Mouse (Mus musculus) testis, adult 2 months (tissue): ENCODE measurements at regions not wholly inside any gene's neighbourhood (a gene's known extent, or its start where the extent isn't known, plus 50 kb on each side); places are given as distances from the start of the nearest gene placed in this dataset.
A peak's percentile ranks its signal among the peaks of the same experiment; 100 is the strongest.

ENCODE experiments used
- H3K27ac ChIP-seq: fragments of 200-500 bp; 2 replicates; pipeline ENCODE4 v1.5.1; 2012; ENCODE audit warnings: low read depth, low read length; ENCODE audit not compliant: control insufficient read depth, insufficient read depth
- H3K27me3 ChIP-seq: fragments of 200-500 bp; 2 replicates; pipeline ENCODE4 v1.6.1; 2012; ENCODE audit warnings: mild to moderate bottlenecking, low read length, moderate library complexity; ENCODE audit not compliant: control insufficient read depth, insufficient read depth
- H3K36me3 ChIP-seq: fragments of 200-500 bp; 2 replicates; pipeline ENCODE4 v1.6.1; 2012; ENCODE audit warnings: mild to moderate bottlenecking, low read length; ENCODE audit not compliant: control insufficient read depth, insufficient read depth
- H3K4me1 ChIP-seq: fragments of 200-500 bp; 2 replicates; pipeline ENCODE4 v1.6.1; 2012; ENCODE audit warnings: low read length; ENCODE audit not compliant: control insufficient read depth, insufficient read depth
- H3K4me3 ChIP-seq: fragments of 200-500 bp; 2 replicates; pipeline ENCODE4 v1.5.1; 2012; ENCODE audit warnings: low read depth, mild to moderate bottlenecking, low read length, moderate library complexity, mixed read lengths; ENCODE audit not compliant: control insufficient read depth
- CTCF ChIP-seq: fragments of 200-500 bp; IDR thresholded peaks from 2 replicates; pipeline ENCODE4 v1.5.1; 2012; ENCODE audit warnings: low read depth, mild to moderate bottlenecking, inconsistent platforms, low read length, moderate library complexity; ENCODE audit not compliant: control insufficient read depth, insufficient read depth, insufficient replicate concordance
- POLR2A ChIP-seq: fragments of 200-500 bp; IDR thresholded peaks from 2 replicates; pipeline ENCODE4 v1.6.1; 2012; ENCODE audit warnings: low read depth, mild to moderate bottlenecking, inconsistent platforms, low read length, moderate library complexity; ENCODE audit not compliant: control insufficient read depth

- Histone ChIP-seq H3K27me3 (no peaks in the 10 kb centered on the region), H3K4me3 (no peak overlapping the region), H3K27ac (no peak overlapping the region), H3K4me1 (no peaks in the 10 kb centered on the region), H3K36me3 (no peaks in the 10 kb centered on the region)
- TF ChIP-seq CTCF, result peak; percentile 77; the same call in 1 of the 2 replicates
- no peak for TF ChIP-seq POLR2A
These were observed 61.0 kb downstream of the Ccng2 start for GRCm38 (mm10) chr5:93328059-93328458.

GRCm38 (mm10) chr5:93330851-93331250 lies 63.8 kb downstream of the Ccng2 start:
- H3K4me1 ChIP-seq, result no peaks in the 10 kb centered on the region
- H3K4me3 ChIP-seq, result no peak overlapping the region
- no peaks in the 10 kb centered on the region for H3K27me3 ChIP-seq
- no peak overlapping the region for H3K27ac ChIP-seq
- TF ChIP-seq CTCF, result no peak
- TF ChIP-seq POLR2A, result no peak
- H3K36me3 ChIP-seq, result no peaks in the 10 kb centered on the region

- Histone ChIP-seq H3K36me3 (no peaks in the 10 kb centered on the region), H3K4me3 (no peak overlapping the region), H3K27me3 (no peaks in the 10 kb centered on the region), H3K4me1 (no peaks in the 10 kb centered on the region), H3K27ac (no peak overlapping the region)
- no peak for TF ChIP-seq CTCF
- TF ChIP-seq POLR2A, result no peak
These were observed 86.0 kb downstream of the Ccng2 start for GRCm38 (mm10) chr5:93353101-93353500.
